Mouse (Mus musculus) WW6 (cell line): ENCODE measurements around the gene Gm28041.
"Not testable (repeated sequence)": the region's sequence is repeated elsewhere in the genome, so short reads cannot be mapped to it uniquely, and the experiment has no call there.

ENCODE experiments used
- DNase-seq: peaks from one replicate; pipeline ENCODE4 v3.0.0-alpha.2; 2013; ENCODE audit warnings: low read depth, low spot score

The Gm28041 gene

DNA sequence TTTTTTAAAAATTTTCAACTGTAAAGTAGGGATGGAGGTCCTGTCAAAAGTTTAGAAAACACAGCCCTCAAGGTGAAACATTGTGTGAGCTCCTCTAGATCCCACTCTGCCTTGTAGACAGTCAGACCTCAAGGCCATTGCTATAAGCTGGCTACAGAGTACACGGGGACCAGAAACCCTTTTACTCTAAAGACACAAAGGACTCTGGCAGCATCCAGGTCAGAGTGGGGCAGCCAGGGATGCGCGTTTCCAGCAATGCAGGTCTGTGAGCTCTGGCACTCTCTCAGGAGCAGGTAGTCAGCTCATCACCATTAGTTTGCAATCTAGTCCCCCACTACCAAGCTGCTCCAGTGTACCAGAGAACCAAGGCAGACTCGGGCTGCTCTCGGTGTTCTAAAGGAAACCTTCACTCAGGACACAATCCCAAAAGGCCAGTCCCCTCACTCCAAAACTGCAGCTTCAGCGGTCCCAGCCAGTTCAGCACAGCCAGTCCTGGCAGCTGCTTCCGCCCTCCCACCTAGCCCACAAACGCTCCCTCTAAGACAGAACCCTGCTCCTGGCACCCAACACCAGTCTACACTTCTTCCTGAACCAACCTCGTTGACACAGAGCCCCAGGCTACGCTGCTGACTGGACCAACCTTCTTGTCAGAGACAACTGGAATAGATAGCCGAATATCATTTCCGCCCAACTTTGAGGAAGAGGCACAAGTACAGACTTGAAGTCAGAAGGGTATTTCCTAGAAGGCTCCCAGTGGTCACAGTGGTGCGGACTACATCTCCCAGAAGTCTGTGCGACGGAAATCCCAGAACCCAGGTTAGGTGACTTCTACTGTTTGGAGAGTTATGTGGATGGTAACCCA, at the start of gene Gm28041, which contains the start of gene Zfp456:
TSS of gene Gm28041 (minus strand) at position 684 of the 862 bp plus-strand sequence.
TSS of gene Zfp456 (minus strand) at position 761 of the 862 bp plus-strand sequence.
- peak; percentile 53 for DNase-seq

DNA sequence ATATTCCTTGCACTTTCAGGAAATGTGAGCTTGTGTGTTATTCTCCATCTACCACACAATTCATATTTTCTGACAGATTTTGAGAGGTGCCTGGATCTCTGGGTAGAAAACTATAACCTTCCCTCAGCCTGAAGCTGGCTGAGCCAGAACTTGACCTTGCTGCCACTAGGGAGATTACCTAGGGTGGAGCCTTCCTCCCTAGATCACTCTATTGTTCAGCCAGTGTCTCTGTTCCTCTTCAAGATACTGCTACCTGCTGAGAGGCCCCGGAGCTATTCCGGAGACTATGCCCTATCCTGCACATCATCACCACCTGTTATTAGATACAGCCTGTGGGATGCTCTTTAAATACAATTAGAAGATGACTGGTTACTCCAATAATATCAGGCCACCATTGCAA, 47.0 kb upstream of the Gm28041 start:
- not testable (repeated sequence) for DNase-seq

DNA sequence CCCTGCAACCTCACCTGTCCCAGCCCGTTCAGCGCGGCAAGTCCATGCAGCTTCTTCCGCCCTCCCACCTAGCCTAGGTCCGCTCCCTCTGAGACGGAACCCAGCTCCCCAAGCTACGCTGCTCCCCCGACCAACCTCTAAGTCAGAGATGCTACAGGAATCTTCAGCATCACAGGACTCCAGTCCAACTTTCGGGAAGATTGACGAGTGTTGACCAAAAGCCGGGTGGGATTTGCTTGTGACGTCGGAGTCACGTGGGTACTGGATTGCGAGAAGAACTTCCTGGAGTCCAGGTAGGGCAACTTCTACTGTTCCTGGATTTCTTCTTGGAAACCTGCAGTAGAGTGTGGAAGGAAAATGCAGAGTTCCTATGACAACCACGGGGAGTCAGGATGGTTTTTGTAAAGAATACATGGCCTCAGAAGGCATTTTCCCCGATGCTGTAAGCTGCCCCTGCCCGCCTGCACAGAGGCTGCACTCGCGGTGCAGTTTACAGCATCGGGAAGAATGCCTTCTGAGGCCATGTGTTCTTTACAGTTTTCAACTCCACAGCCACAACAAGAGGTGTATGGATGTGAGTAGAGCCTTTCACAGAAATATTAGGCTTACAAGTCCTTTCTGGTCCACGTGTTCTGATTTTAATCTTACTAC, 45.8 kb upstream of the Gm28041 start, which contains the start of gene Zfp459:
TSS of gene Zfp459 (minus strand) at position 212 of the 651 bp plus-strand sequence.
- DNase-seq, result no peak

DNA sequence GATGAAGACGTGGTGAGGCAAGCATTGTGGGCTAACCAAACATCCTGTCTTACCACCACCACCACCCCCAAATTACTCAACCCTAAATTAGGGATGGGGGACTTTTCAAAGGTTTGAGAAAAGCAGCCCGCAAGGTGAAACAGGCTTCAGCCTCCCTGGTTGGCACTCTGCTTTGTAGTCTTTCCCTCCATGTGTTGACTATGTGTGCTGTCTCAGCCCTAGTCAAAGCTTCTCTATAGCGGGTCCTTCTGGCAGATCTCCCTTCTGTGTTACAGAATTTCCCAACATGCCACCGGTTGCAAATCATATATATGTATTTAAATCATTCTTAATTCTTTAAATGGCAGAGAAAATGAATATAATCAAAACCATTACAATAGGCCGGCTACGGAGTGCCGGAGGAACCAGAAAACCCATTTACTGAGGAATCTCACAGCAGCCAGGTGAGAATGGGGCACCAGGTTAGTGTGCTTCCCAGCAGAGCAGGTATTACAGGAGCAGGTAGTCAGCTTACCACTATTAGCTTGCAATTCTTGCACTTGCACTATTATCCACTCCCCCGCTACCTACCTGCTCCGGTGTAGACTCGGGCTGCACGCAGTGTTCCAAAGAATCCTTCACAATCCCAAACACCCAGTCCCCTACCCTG, 45.1 kb upstream of the Gm28041 start:
- DNase-seq, result no peak

DNA sequence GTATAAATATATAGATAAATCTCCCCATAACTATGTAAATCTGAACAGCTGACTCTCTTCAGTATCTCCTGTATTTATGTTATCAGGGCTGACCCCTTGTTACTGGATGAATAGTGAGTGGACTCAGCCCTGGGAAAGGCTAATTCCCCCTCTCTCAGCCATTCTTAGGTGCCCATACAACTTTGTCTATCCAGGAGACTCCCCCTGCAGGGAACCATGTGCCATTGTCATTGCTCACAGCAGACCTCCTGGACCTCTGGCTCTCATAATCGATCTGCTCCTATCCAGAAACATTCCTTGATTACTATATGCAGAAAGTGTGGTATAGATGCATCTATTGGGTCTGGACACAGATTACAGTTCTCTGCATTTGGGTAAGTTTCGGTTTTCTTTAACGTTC, 41.3 kb upstream of the Gm28041 start:
- DNase-seq, result no peak

DNA sequence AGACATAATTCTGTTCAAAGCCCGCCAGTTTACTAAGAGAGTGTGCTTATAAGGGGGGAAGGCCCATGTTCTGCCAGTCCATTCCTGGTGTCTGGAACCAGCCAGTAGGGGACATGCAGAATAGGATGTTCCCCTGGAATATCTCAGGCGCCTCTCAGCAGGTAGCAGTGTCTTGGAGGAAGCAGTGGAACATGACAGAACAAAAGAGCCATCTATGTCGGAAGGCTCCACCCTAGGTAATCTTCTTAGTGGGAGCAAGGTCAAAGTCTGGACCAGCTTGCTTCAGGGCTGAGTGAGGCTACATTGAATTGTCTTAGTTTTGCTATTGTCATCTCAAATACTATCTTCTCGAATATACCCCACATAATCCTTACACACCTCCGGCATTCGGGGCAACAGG, 40.2 kb upstream of the Gm28041 start:
- no peak for DNase-seq

DNA sequence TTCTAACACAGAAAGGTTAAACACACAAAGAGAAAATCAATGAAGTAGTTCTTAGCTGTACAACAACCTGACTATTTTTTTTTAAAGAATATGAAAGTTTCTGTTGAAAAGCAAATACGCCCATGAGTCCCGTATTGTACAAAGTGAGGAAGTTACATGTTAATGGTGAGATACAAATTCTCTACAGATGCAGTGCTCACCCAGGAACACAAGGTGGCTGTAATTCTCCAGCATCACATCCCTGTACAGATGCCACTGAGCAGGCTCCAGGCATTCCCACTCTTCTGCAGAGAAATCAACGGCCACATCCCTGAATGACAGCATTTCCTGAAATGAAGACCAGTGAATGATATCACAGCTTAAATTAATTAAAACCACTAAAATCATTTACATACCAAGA, 38.1 kb upstream of the Gm28041 start:
- not testable (repeated sequence) for DNase-seq

DNA sequence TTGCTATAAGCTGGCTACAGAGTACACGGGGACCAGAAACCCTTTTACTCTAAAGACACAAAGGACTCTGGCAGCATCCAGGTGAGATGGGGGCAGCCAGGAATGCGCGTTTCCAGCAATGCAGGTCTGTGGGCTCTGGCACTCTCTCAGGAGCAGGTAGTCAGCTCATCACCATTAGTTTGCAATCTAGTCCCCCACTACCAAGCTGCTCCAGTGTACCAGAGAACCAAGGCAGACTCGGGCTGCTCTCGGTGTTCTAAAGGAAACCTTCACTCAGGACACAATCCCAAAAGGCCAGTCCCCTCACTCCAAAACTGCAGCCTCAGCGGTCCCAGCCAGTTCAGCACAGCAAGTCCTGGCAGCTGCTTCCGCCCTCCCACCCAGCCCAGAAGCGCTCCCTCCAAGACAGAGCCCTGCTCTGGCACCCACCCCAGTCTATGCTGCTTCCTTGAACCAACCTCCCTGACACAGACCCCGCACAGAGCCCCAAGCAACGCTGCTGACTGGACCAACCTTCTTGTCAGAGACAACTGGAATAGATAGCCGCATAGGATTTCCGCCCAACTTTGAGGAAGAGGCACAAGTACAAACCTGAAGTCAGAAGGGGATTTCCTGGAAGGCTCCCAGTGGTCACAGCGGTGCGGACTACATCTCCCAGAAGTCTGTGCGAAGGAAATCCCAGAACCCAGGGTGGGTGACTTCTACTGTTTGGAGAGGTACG, 23.8 kb upstream of the Gm28041 start, which contains the start of gene Zfp429:
TSS of gene Zfp429 (minus strand) at position 637 of the 721 bp plus-strand sequence.
- DNase-seq, result peak; percentile 36

DNA sequence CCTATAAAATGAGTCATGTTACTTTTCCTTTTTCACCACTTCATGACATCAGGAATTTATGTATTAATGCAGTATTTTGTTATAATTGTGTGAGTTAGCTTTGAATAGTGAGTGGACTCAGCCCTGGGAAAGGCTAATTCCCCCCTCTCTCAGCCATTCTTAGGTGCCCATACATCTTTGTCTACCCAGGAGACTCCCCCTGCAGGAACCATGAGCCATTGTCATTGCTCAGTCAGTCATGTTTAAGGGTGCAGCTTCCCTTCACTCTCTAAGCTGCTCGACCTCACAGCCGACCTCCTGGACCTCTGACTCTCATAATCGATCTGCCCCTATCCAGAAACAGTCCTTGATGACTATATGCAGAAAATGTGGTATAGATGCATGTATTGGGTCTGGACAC, 722 bp upstream of the Gm28041 start:
- not testable (repeated sequence) for DNase-seq

DNA sequence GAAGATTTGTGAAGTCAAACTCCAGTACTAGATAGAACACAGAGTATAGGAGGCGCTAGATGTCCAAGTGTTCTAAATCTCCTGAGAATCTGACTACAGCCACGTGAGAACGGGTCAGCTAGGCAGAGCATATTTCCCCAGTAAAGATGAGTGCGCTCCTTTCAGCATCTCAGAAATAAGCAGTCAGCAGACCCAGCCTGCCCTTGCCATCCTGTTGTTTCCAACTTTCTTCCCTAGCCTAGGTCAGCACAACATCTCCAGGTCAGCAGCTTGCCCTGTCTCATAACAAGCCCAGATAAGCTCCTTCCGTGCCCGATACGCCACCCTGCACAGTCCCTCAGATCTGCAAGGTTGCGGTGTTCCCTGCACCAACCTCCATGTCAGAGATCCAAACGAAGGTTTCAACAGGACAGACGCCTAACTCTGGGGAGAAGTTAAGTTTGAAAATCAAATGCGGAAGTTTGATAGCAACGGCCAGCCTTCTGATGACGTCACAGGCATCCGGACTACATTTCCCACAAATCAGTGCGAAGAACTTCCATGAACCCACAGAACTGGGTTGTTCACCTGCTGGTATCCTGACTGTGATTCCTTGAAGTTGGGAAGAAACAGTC, 15.3 kb downstream of the Gm28041 start, which contains the start of the genes Gm28044 and Zfp953:
TSS of gene Gm28044 (minus strand) at position 406 of the 614 bp plus-strand sequence.
TSS of gene Zfp953 (minus strand) at position 475 of the 614 bp plus-strand sequence.
- peak; percentile 63 for DNase-seq

DNA sequence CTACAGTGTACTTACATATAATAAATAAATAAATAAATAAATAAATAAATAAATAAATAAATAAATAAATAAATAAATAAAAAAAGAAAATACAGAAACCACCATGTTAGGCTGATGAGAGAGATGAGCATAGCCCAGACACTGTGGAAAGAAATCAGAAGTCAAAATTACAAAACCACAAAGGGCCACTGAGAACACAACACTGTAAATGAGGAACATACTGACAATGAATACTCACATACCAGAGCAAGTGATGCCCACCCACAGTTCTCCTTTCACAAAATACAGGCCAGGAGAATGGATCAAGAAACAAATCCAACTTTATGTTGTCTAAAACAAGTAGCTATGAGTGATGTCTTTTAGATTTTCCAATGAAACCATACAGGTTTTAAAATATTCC, 23.7 kb downstream of the Gm28041 start:
- DNase-seq, result no peak

DNA sequence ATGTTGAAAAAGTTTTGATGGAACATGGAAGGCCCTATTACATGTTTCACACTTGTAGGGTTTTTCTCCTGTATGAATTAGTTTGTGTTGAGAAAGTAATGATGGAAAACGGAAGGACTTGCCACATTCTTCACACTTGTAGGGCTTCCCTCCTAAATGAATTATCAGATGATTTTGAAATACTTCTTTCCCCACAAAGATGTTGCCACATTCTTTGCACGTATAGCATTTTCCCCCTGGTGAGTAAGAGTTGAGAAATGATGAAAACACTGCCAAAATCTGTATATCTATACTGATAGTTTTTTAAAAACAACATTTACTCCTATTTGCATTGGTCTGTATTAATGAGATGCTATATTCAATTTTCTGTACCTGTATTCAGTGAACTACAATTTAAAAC, 32.1 kb downstream of the Gm28041 start:
- DNase-seq, result no peak

DNA sequence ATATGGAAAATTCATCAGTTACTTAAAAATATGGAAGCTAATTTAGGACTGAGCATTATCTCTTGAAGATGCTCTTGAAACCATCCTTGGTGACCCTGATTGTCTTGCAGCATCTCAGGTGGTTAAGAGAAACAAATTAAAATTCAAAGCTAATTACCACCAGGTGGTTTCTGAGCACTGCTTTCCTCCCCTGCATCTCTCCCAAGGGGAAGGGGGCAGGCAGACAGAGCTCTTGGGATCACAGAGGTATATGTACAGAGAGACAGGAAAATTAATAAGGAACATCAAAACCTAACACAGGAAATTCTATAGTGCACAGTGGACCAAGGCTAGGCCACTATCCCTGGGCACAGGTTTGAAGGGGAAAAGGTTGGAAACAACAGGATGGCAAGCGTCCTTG, 42.7 kb downstream of the Gm28041 start:
- no peak for DNase-seq

DNA sequence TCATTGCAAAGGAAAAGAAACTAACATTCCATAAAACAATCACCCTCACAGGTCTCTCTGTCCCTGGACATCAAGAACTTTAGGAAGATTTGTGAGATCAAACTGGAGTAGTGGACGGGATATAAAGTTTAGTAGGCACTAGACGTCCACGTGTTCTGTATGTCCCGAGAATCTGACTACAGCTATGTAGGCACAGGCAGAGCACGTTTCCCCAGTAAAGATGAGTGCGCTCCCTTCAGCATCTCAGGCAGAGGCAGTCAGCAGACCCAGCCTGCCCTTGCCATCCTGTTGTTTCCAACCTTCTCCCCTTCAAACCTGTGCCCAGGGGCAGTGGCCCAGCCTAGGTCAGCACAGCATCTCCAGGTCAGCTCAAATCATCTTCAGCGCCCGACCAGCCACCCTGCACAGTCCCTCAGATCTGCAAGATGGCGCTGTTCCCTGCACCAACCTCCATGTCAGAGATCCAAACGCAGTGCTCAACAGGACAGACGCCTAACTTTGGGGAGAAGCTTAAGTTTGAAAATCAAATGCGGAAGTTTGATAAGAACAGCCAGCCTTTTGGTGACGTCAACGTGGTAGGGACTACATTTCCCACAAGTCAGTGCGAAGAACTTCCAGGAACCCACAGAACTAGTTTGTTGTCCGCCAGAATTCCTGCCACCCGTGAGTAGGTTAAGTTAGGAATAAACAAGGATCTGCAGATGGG, 43.4 kb downstream of the Gm28041 start, which contains the start of gene Zfp595:
TSS of gene Zfp595 (minus strand) at position 552 of the 706 bp plus-strand sequence.
- peak; percentile 67 for DNase-seq

DNA sequence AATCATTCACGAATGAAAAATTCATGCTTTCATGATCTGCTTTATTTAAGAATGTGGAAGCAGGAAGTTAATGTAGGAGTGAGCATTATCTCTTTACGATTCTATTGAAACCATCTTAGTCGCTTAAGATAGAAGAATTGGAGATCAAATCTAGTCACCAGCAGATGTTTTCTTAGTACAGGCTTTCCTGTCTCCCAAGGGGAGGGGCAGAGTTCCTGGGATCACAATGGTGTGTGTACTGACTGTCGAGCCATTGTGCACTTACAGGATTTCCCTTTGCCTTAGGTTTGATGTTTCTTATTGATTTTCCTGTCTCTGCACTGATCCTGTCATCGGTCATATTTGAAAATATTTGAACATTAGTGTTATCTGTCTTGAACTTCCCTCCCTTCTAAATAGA, 68.8 kb downstream of the Gm28041 start:
- no peak for DNase-seq

DNA sequence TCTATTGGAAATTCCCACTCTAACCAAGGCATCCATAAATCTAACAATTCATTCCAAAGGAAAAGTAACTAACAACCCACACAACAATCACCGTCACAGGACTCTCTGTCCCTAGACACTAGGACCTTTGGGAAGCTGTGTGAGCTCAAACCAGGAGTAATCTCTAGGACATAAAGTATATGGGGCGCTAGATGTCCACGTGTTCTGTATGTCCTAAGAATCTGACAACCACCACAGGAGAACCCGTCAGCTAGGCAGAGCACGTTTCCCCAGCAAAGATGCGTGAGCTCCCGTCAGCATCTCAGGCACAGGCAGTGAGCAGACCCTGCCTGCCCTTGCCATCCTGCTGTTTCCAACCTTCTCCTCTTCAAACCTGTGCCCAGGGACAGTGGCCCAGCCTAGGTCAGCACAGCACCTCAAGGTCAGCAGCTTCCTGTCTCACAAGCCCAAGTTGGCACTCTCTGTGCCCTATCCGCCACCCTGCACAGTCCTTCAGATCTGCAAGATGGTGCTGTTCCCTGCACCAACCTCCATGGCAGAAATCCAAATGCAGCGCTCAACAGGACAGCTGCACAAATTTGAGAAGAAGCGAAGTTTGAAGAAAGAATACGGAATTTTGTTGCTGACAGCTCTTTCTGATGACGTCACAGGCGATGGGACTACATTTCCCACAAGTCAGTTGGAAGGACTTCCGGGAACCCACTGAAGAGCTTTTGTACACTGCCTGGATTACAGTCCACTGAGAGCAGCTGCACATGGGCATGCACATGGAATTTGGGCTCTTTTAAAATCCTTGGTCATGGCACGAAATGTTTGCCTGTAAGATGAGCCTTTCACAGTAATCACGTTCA, 69.5 kb downstream of the Gm28041 start, which contains the start of gene Zfp457:
TSS of gene Zfp457 (minus strand) at position 664 of the 851 bp plus-strand sequence.
- peak; percentile 39 for DNase-seq
